Mouse (Mus musculus): Measurements from ENCODE around the gene Fmo4. TPM values are rescaled to one million over a fixed set of nuclear protein-coding genes. Genes with fewer than 3 reads are reported as not detected.
"Not testable (repeated sequence)": the region's sequence is repeated elsewhere in the genome, so short reads cannot be mapped to it uniquely, and the experiment has no call there.

Gene Fmo4
- polyA plus RNA-seq, 1 experiment, result not detected

DNA sequence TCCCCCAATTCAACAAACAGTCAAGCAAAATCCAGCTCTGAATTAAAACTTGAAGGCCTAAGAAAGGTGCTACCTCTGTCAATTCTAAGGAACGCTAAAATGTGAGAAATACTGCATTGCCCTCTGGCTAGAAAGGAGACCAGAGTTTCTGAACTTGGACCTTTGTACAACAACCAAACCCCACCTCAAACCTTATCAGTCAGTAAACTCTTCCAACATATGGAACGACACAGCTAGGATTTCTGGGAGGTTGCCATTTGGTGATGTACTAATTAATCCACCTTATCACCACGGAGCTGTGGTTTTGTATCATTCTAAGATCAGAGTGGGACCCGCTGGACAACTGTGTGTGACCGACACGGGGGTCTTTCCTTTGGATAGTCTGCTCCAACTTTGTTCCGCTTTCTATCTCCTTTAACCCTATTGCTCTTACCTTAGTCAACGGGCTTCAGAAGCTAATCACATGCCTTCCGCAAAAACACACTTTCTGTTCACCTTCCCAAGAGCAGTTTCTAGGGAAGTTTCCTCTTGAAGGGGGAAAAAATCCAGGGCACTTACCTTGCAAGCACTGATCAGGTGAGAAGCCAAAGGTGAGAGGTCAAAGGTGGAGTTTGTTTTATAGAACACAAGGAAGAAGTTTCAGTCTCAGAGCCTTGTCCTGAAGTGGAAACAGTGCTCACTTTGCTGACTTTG is 483 bp downstream of the Fmo4 start:
- TF ChIP-seq POLR2A (IDR thresholded peaks at IDR 0.05; ENCODE audit: borderline replicate concordance, control insufficient read depth, low read depth, low read length), result no peak
- TF ChIP-seq CTCF (IDR thresholded peaks at IDR 0.05; ENCODE audit: control insufficient read depth, insufficient read depth, low read length), result no peak
- no peak overlapping the region for H3K4me3 ChIP-seq (replicated peaks; ENCODE audit: control insufficient read depth, low read depth, low read length)

DNA sequence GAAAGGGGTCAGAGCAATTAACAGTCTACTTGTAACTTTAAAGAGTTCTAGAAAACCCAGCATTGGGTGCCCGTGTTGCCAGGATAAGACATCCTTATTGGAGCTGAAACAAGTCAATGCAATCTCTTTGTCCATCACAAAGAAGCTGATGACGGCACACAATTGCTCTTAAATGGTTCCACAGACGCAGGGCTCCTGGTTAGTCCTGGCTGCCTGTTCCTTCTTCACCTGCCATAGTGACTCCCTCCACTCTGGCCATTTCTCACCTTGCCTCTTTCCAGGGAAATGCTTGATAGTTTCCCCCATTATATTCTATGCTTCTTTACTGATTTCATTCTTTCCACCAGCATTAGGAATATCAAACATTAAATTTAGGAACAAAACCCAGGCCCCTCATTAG is 5.2 kb downstream of the Fmo4 start:
- Histone ChIP-seq H3K4me1 (ENCODE audit: control insufficient read depth, insufficient read depth, low read length) (no peaks in the 10 kb centered on the region), H3K4me3 (replicated peaks; ENCODE audit: control insufficient read depth, low read depth, low read length) (no peak overlapping the region), H3K27ac (ENCODE audit: control insufficient read depth, insufficient read depth, low read depth, low read length, poor library complexity) (no peak overlapping the region)
- no peak for TF ChIP-seq CTCF (IDR thresholded peaks at IDR 0.05; ENCODE audit: control insufficient read depth, insufficient read depth, low read length)
- 85% methylated on average over 3 of the region's 3 CpGs for WGBS

More for the DNA sequence above, 483 bp downstream of the Fmo4 start:
- no peaks in the 10 kb centered on the region for H3K4me1 ChIP-seq (ENCODE audit: control insufficient read depth, insufficient read depth, low read length)
- no peak overlapping the region for H3K27ac ChIP-seq (ENCODE audit: control insufficient read depth, insufficient read depth, low read depth, low read length, poor library complexity)
- 84% methylated on average over 9 of the region's 9 CpGs for WGBS

DNA sequence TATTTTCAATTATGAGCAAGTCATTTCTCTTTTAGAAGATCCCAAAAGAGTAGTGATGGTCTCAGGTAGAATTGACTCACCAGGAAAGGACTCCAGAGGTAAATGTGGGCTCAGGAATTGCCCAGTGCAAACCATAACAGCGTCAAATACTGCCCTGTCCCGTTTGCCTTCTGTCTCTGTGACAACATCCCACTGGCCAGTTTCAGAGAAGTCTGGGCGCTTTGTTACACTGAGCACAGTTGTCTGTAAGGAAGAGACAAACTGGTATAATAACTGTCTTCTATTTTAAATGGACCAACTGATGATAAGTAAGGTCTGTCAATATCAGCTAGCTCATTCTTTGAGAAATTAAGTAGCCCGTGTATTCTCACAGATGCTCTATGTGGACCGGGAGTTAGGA is 6.3 kb downstream of the Fmo4 start:
- H3K4me1 ChIP-seq (ENCODE audit: control insufficient read depth, insufficient read depth, low read length), result no peaks in the 10 kb centered on the region
- no peak overlapping the region for H3K4me3 ChIP-seq (replicated peaks; ENCODE audit: control insufficient read depth, low read depth, low read length)
- 81% methylated on average over 5 of the region's 5 CpGs for WGBS
- H3K27ac ChIP-seq (ENCODE audit: control insufficient read depth, insufficient read depth, low read depth, low read length, poor library complexity), result no peak overlapping the region
- TF ChIP-seq POLR2A (IDR thresholded peaks at IDR 0.05; ENCODE audit: borderline replicate concordance, control insufficient read depth, low read depth, low read length) (no peak), CTCF (IDR thresholded peaks at IDR 0.05; ENCODE audit: control insufficient read depth, insufficient read depth, low read length) (no peak)

DNA sequence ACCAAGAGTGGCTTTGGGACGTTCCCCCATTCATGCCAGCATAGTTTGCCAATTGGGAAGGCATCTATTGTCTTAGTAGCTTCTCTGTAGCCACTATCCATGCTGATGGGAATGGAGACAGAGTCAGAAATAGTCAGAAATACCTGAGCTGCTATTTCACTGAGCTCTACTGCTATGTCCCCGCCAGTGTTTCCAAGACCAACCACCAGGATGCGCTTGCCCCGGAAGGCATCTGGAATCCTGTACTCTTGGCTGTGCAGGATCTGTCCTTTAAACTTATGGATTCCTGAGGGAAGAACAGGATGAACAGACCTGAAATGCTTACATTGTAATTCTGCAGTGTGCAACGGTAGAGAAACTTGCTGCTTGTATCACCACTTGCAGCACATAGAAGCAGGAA is 8.8 kb downstream of the Fmo4 start:
- Histone ChIP-seq H3K4me3 (replicated peaks; ENCODE audit: control insufficient read depth, low read depth, low read length) (no peak overlapping the region), H3K4me1 (ENCODE audit: control insufficient read depth, insufficient read depth, low read length) (no peaks in the 10 kb centered on the region), H3K27ac (ENCODE audit: control insufficient read depth, insufficient read depth, low read depth, low read length, poor library complexity) (no peak overlapping the region)
- 53% methylated on average over 5 of the region's 5 CpGs for WGBS
- no peak for TF ChIP-seq POLR2A (IDR thresholded peaks at IDR 0.05; ENCODE audit: borderline replicate concordance, control insufficient read depth, low read depth, low read length)
- no peak for TF ChIP-seq CTCF (IDR thresholded peaks at IDR 0.05; ENCODE audit: control insufficient read depth, insufficient read depth, low read length)

DNA sequence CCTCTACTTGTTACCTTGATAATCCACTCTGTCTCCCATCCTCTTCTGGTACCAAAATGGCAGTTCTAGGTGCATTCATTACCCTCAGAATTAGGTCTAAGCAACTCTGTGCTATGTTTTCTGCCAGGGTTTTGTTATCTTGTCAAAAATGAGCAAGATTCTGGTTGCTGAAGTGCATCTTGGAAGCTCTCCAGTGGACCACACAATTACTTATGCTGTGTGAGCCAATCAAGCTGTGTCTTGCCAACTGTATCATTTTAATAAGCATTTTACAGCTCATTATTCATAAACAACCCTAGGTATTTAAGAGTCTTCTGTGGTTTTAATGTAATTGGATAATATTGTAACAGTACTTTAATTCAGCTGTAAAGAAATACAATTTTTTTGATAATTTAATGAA is 17.3 kb downstream of the Fmo4 start:
- Histone ChIP-seq H3K4me1 (ENCODE audit: control insufficient read depth, insufficient read depth, low read length) (no peaks in the 10 kb centered on the region), H3K4me3 (replicated peaks; ENCODE audit: control insufficient read depth, low read depth, low read length) (no peak overlapping the region), H3K27ac (ENCODE audit: control insufficient read depth, insufficient read depth, low read depth, low read length, poor library complexity) (no peak overlapping the region)
- TF ChIP-seq POLR2A (IDR thresholded peaks at IDR 0.05; ENCODE audit: borderline replicate concordance, control insufficient read depth, low read depth, low read length) (no peak), CTCF (IDR thresholded peaks at IDR 0.05; ENCODE audit: control insufficient read depth, insufficient read depth, low read length) (no peak)

DNA sequence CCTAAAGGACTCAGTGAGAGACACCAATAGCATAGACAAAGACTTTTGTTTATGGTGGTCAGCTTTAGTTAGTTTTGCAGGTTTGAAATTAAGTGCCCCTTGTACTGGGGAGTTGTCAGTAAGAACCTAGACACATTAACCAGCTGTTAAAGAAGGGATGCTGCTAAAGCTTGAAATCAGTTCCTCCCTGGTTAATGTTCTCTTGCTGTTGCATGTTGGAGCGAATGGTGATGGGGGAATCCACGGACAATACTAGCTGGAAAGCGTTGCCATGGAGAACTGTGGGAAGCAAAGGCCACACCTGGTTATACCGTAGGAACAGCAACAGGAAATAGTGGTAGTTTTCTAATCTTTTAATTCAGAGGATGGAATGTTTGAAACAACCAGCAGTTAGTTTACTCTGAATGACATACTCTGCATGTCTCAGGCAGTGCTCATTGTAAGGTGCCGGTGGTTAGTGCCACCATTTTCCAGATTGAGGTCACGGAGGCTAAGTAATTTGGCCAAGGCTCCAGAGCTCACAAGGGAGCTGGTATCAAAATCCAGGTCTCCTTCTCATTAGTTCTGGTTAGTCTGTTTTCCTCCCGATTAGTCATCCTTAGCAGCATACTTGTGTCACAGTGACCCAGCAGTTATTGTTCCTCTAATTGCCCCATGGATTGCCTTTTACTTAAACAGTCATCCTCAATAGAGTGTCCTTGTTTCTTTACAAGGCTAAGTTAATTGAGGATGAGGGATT is 21.3 kb downstream of the Fmo4 start:
- no peak for TF ChIP-seq POLR2A (IDR thresholded peaks at IDR 0.05; ENCODE audit: borderline replicate concordance, control insufficient read depth, low read depth, low read length)
- TF ChIP-seq CTCF (IDR thresholded peaks at IDR 0.05; ENCODE audit: control insufficient read depth, insufficient read depth, low read length), result no peak
- Histone ChIP-seq H3K4me3 (replicated peaks; ENCODE audit: control insufficient read depth, low read depth, low read length) (no peak overlapping the region), H3K27ac (ENCODE audit: control insufficient read depth, insufficient read depth, low read depth, low read length, poor library complexity) (no peak overlapping the region), H3K4me1 (ENCODE audit: control insufficient read depth, insufficient read depth, low read length) (no peaks in the 10 kb centered on the region)
- WGBS, result 71% methylated on average over 7 of the region's 7 CpGs

DNA sequence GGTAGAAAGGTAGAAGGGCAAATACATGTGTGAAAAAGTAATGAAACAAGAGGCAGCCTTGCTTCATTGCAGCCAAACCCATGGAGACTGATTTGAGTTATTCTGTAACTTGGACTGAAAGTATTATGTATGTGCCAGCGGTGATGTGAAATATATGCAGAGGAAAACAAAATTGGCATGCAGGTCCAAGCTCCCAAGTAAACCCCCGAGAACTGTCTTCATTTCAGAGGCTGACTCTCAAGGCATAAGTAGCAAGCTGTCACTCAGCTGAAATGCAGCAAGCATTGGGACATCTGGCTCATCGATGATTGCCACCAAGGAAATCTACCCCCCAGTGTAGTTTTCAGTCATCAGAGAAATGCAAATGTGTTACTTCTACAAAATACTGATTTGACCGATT is 28.6 kb downstream of the Fmo4 start:
- 76% methylated on average over 4 of the region's 4 CpGs for WGBS
- no peak for TF ChIP-seq CTCF (IDR thresholded peaks at IDR 0.05; ENCODE audit: control insufficient read depth, insufficient read depth, low read length)
- TF ChIP-seq POLR2A (IDR thresholded peaks at IDR 0.05; ENCODE audit: borderline replicate concordance, control insufficient read depth, low read depth, low read length), result no peak

DNA sequence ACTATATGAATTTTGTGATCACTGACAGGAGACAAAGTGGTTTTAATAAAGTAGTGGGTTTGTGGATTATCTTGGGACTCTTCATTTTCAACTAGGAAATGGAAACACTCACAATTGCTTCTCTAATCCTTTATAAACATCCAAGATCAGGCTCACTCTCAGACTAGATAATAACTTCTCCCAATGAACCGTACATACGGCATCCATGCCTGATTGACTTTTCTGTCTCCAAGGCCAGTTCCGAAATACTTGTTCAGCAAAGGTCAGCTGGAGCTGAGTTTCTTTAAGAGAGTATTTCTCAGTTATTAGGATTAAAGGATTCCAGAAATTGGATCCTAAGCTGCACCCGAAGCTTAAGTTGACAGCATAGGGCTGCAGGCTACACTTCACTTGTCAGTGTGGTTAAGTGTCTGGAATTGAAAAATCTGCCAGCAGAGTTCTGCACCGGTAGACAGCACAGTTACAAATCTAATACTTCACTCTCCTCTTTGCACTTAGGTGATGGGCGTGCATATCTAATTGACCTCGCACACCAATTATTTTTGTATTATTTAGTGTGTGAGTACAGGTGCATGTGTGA is 30.0 kb downstream of the Fmo4 start:
- H3K4me3 ChIP-seq (replicated peaks; ENCODE audit: control insufficient read depth, low read depth, low read length), result no peak overlapping the region
- H3K27ac ChIP-seq (ENCODE audit: control insufficient read depth, insufficient read depth, low read depth, low read length, poor library complexity), result no peak overlapping the region
- 87% methylated on average over 7 of the region's 7 CpGs for WGBS
- H3K4me1 ChIP-seq (ENCODE audit: control insufficient read depth, insufficient read depth, low read length), result no peaks in the 10 kb centered on the region
- no peak for TF ChIP-seq CTCF (IDR thresholded peaks at IDR 0.05; ENCODE audit: control insufficient read depth, insufficient read depth, low read length)
- no peak for TF ChIP-seq POLR2A (IDR thresholded peaks at IDR 0.05; ENCODE audit: borderline replicate concordance, control insufficient read depth, low read depth, low read length)

More for the DNA sequence above, 28.6 kb downstream of the Fmo4 start:
- no peak overlapping the region for H3K27ac ChIP-seq (ENCODE audit: control insufficient read depth, insufficient read depth, low read depth, low read length, poor library complexity)
- H3K4me3 ChIP-seq (replicated peaks; ENCODE audit: control insufficient read depth, low read depth, low read length), result no peak overlapping the region
- H3K4me1 ChIP-seq (ENCODE audit: control insufficient read depth, insufficient read depth, low read length), result no peaks in the 10 kb centered on the region

DNA sequence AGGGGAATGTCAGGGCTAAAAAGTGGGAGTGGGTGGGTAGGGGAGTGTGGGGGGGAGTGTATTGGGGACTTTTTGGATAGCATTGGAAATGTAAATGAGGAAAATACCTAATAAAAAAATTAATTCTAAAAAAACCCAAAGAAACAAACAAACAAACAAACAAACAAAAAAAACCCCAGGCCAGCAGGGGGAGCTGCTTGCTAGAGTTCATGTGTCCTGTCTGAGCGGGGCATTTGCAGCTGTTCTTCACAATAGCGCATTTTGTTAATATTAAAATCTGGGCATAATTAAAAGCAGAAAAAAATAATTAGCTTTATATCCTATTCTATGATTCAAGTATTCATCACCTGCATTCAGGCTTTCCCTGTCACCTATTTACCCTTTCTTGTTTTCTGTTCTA is 32.7 kb downstream of the Fmo4 start:
- not testable (repeated sequence) for H3K27ac ChIP-seq (ENCODE audit: control insufficient read depth, insufficient read depth, low read depth, low read length, poor library complexity); H3K4me1 ChIP-seq (ENCODE audit: control insufficient read depth, insufficient read depth, low read length); H3K4me3 ChIP-seq (replicated peaks; ENCODE audit: control insufficient read depth, low read depth, low read length)
- 88% methylated on average over 2 of the region's 2 CpGs for WGBS

Data from bone marrow, adult 2 months (tissue).